Mouse (Mus musculus) midbrain, embryonic 14.5 days (tissue): ENCODE measurements at regions not wholly inside any gene's neighbourhood (a gene's known extent, or its start where the extent isn't known, plus 50 kb on each side); places are given as distances from the start of the nearest gene placed in this dataset.

Source experiments
- ATAC-seq: fragments of 200-750 bp; cut with Nextera tagmentation; 2 replicates; pipeline ENCODE4 v1.8.0; 2017; ENCODE audit warnings: moderate number of reproducible peaks, moderate library complexity; ENCODE audit not compliant: low FRiP score, low TSS enrichment
- DNase-seq: peaks from one replicate; pipeline ENCODE4 v3.0.0-alpha.2; 2015
- H3K27ac ChIP-seq: fragments of 300-500 bp; sonication (generic); replicated peaks from 2 replicates; pipeline ENCODE4 v1.5.1; 2014; ENCODE audit warnings: mild to moderate bottlenecking, low read depth, low read length, moderate library complexity
- H3K27me3 ChIP-seq: fragments of 300-500 bp; sonication (generic); 2 replicates; pipeline ENCODE4 v1.6.1; 2014; ENCODE audit warnings: low read length, control low read depth, mixed read lengths; ENCODE audit not compliant: control insufficient read depth, insufficient read depth
- H3K36me3 ChIP-seq: fragments of 300-500 bp; sonication (generic); 2 replicates; pipeline ENCODE4 v1.6.1; 2014; ENCODE audit warnings: low read length, control low read depth; ENCODE audit not compliant: control insufficient read depth, insufficient read depth
- H3K4me1 ChIP-seq: fragments of 300-500 bp; sonication (generic); 2 replicates; pipeline ENCODE4 v1.6.1; 2014; ENCODE audit warnings: mild to moderate bottlenecking, antibody characterized with exemption, low read length, control low read depth; ENCODE audit not compliant: control insufficient read depth, insufficient read depth
- H3K4me2 ChIP-seq: fragments of 300-500 bp; sonication (generic); 2 replicates; pipeline ENCODE4 v1.6.1; 2014; ENCODE audit warnings: mild to moderate bottlenecking, low read length, moderate library complexity
- H3K4me3 ChIP-seq: fragments of 300-500 bp; sonication (generic); replicated peaks from 2 replicates; pipeline ENCODE4 v1.5.1; 2014; ENCODE audit warnings: low read depth, low read length
- H3K9ac ChIP-seq: fragments of 300-500 bp; sonication (generic); replicated peaks from 2 replicates; pipeline ENCODE4 v1.6.1; 2014; ENCODE audit warnings: mild to moderate bottlenecking, low read length, moderate library complexity
- H3K9me3 ChIP-seq: fragments of 300-500 bp; sonication (generic); 2 replicates; pipeline ENCODE4 v1.6.1; 2016; ENCODE audit warnings: low read length, control low read depth, mixed read lengths; ENCODE audit not compliant: control insufficient read depth
- WGBS: fragments of 180-500 bp; shearing (Covaris S2); extraction: QIAGEN DNeasy Blood & Tissue Kit; methylation state at CpG from one replicate; pipeline ENCODE4 v1.1.7; 2014; 5-methylcytosine and 5-hydroxymethylcytosine counted together

- ATAC-seq: no peak
- H3K27me3 ChIP-seq: no peaks in the 10 kb centered on the region
- H3K27ac ChIP-seq: no peak overlapping the region
- DNase-seq: no peak
- H3K4me3 ChIP-seq: no peak overlapping the region
- no peaks in the 10 kb centered on the region for H3K36me3 ChIP-seq
- no peak overlapping the region for H3K4me2 ChIP-seq
- no peak overlapping the region for H3K9ac ChIP-seq
- 89% methylated on average over 5 of the region's 5 CpGs for WGBS
- H3K4me1 ChIP-seq: no peaks in the 10 kb centered on the region
- H3K9me3 ChIP-seq: no peaks in the 10 kb centered on the region
These were observed 307.8 kb downstream of the Kctd12 start for GRCm38 (mm10) chr14:102674635-102675034.

DNA sequence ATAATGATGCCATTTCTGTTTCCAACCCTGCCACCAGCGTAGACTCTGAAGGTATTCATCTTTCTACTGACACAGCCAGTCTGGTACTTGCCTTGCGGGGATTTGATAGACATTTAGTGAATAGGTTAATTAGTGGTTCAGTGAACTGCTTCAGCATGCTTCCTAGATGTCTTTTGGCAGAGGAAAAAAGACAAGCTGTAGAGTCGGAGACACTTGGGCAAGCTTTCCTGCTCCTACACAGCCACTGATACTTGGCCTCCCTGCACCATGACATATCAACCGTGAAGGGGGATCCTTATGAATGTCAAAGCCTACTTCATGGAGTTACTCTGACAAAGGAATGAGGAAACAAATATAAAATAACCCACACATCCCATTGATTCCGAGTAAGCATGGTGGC is 308.7 kb downstream of the Kctd12 start:
- Histone ChIP-seq H3K4me1 (no peaks in the 10 kb centered on the region), H3K4me2 (no peak overlapping the region), H3K9ac (no peak overlapping the region), H3K36me3 (no peaks in the 10 kb centered on the region), H3K9me3 (no peaks in the 10 kb centered on the region), H3K27ac (no peak overlapping the region), H3K27me3 (no peaks in the 10 kb centered on the region), H3K4me3 (no peak overlapping the region)
- DNase-seq (no peak), ATAC-seq (no peak)
- WGBS: 59% methylated on average over 5 of the region's 5 CpGs

DNA sequence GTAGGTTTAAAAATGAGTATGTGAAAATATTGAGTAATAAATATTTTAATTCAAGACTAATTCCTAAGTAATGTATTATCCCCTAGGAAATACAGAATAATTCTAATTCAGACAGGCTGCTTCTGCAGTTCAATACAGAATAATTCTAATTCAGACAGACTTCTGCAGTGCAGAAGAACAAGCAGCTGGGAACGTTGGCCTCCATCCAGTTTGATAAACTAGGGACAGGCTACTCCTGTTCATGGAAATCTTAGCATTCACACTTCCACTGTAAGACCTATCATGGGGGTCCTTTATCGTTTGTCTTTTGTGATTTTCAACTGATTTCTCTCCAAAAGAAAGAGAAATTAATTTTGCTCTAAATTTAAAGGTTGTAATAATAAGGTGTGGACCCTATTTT is 319.2 kb downstream of the Kctd12 start:
- Histone ChIP-seq H3K9ac (no peak overlapping the region), H3K36me3 (no peaks in the 10 kb centered on the region), H3K27ac (no peak overlapping the region), H3K27me3 (no peaks in the 10 kb centered on the region), H3K4me2 (no peak overlapping the region), H3K4me3 (no peak overlapping the region), H3K4me1 (no peaks in the 10 kb centered on the region), H3K9me3 (no peaks in the 10 kb centered on the region)
- no peak for ATAC-seq
- DNase-seq: peak; percentile 49
- 72% methylated on average over 2 of the region's 2 CpGs for WGBS

- Histone ChIP-seq H3K4me3 (no peak overlapping the region), H3K36me3 (no peaks in the 10 kb centered on the region), H3K4me1 (no peaks in the 10 kb centered on the region), H3K27ac (no peak overlapping the region), H3K9ac (no peak overlapping the region), H3K4me2 (no peak overlapping the region), H3K27me3 (no peaks in the 10 kb centered on the region), H3K9me3 (no peaks in the 10 kb centered on the region)
- DNase-seq (no peak), ATAC-seq (no peak)
- WGBS: 87% methylated on average over 11 of the region's 11 CpGs
These were observed 322.1 kb downstream of the Kctd12 start for GRCm38 (mm10) chr14:102660351-102660750.

GRCm38 (mm10) chr14:102656235-102656634 is 326.2 kb downstream of the Kctd12 start:
- whole genome bisulfite sequencing: 92% methylated on average over 1 of the region's 1 CpGs
- DNase-seq (no peak), ATAC-seq (no peak)
- no peaks in the 10 kb centered on the region for H3K9me3 ChIP-seq
- H3K36me3 ChIP-seq: no peaks in the 10 kb centered on the region
- no peaks in the 10 kb centered on the region for H3K27me3 ChIP-seq
- no peak overlapping the region for H3K27ac ChIP-seq
- no peak overlapping the region for H3K4me3 ChIP-seq
- no peaks in the 10 kb centered on the region for H3K4me1 ChIP-seq
- no peak overlapping the region for H3K9ac ChIP-seq
- no peak overlapping the region for H3K4me2 ChIP-seq

- Histone ChIP-seq H3K4me2 (no peak overlapping the region), H3K36me3 (no peaks in the 10 kb centered on the region), H3K9me3 (no peaks in the 10 kb centered on the region), H3K9ac (no peak overlapping the region), H3K4me1 (no peaks in the 10 kb centered on the region), H3K27ac (no peak overlapping the region), H3K4me3 (no peak overlapping the region), H3K27me3 (no peaks in the 10 kb centered on the region)
- ATAC-seq: no peak
- DNase-seq: no peak
- 68% methylated on average over 2 of the region's 2 CpGs for WGBS
These were observed 352.8 kb downstream of the Kctd12 start for GRCm38 (mm10) chr14:102629601-102630000.

DNA sequence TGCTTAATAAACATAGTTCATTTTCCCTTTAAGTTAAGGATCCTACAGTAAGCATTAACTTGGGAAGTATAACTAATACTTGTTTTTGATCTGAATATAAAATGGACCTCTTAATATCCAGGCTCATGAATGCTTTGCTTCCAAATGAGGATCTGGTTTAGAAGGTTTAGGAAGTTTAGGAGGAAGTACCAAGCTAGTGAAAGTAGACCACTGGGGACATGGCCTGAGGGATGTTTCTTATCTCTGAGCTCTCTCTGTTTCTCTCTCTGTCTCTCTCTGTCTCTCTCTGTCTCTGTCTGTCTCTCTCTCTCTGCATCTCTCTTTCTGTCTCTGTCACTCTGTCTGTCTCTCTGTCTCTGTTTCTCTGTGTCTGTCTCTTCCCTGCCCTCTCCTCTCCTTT is 360.9 kb downstream of the Kctd12 start:
- no peaks in the 10 kb centered on the region for H3K9me3 ChIP-seq
- H3K27ac ChIP-seq: no peak overlapping the region
- no peak overlapping the region for H3K4me2 ChIP-seq
- no peak overlapping the region for H3K9ac ChIP-seq
- no peaks in the 10 kb centered on the region for H3K4me1 ChIP-seq
- ATAC-seq: no peak
- no peaks in the 10 kb centered on the region for H3K36me3 ChIP-seq
- DNase-seq: no peak
- no peaks in the 10 kb centered on the region for H3K27me3 ChIP-seq
- no peak overlapping the region for H3K4me3 ChIP-seq

- no peak overlapping the region for H3K4me2 ChIP-seq
- no peak overlapping the region for H3K27ac ChIP-seq
- no peaks in the 10 kb centered on the region for H3K9me3 ChIP-seq
- 82% methylated on average over 4 of the region's 4 CpGs for WGBS
- H3K4me3 ChIP-seq: no peak overlapping the region
- H3K9ac ChIP-seq: no peak overlapping the region
- H3K4me1 ChIP-seq: no peaks in the 10 kb centered on the region
- no peak for ATAC-seq
- no peak for DNase-seq
- H3K36me3 ChIP-seq: no peaks in the 10 kb centered on the region
- no peaks in the 10 kb centered on the region for H3K27me3 ChIP-seq
These were observed 363.4 kb downstream of the Kctd12 start for GRCm38 (mm10) chr14:102619056-102619455.

DNA sequence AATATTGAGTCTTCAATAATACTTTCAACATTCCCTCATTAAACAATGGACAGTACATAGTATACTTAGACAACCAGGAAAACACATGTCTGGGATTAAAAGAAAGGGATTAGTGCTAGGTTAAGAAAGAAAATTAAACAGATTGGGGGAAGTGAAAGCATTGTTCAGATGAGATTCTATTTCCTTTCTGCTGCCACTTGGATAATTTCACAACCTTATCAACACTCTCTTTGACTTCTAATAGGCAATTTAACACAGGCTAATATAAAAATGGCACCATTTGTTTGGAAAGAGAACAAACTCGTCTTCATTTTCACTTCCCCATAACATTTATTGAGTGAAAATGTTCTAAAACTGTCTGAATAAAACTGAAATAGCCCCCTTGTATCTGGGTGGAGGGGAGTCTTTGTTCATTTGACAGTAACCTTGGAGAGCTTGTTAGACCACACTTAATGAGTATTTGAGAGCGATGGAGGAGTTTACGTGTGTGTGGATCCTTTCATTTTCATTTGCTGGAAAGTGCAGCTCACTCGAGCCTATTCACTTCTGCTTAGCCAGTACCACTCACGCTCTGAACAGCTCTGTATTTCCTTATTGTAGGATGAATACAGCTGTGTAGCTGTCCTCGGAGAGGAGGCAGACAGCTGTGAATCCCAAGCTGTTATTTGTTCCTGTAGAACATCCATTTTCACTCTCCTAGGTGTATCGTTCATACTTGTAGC is 366.7 kb downstream of the Kctd12 start:
- 69% methylated on average over 7 of the region's 7 CpGs for WGBS
- Histone ChIP-seq H3K9me3 (no peaks in the 10 kb centered on the region), H3K27ac (no peak overlapping the region), H3K4me2 (no peak overlapping the region), H3K9ac (no peak overlapping the region), H3K36me3 (no peaks in the 10 kb centered on the region), H3K4me3 (no peak overlapping the region), H3K27me3 (no peaks in the 10 kb centered on the region), H3K4me1 (no peaks in the 10 kb centered on the region)
- DNase-seq (no peak), ATAC-seq (no peak)
